Mouse (Mus musculus): ENCODE measurements around the gene Prkca. TPM values are rescaled to one million over a fixed set of nuclear protein-coding genes. Genes with fewer than 3 reads are reported as not detected.

Gene Prkca
- polyA plus RNA-seq, 1 experiment from 2014 or later: 5.3 TPM

DNA sequence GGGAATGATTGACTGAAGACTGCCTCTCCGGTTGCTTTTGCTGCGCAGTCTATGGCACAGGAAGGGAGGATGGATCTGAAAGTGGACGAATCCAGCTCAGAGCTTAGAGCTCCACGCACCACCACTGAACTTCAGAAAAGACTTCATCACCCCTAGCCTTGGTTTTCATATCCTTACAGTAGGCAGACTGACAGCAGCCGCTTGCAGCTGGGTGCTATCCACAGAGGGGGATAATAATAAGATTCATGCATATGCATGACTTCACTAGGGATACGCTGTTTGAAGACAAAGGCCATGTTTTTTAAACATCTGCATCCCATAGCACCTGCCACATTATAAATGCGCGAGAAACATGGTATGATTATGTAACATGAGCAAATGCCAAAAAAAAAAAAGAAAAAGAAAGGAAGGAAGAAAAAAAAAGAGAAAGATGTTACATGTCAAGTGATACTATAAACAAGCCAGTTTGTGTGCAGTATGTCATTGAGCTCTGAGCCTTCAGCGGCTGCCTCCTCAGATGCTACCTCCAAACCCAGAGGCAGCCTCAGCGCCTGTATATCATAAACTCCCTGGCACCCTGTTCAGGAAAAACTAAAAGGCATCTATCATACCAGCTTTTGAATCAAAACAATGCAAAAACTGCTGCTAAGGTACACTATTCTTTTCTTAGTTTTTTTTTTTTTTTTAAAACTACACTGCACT, 162.6 kb downstream of the Prkca start:
- peak; percentile 78 for DNase-seq (ENCODE audit: low spot score)
- WGBS: 46% methylated on average over 10 of the region's 10 CpGs
- no peaks in the 10 kb centered on the region for H3K9me3 ChIP-seq (replicated peaks; ENCODE audit: control insufficient read depth, low read length)

GRCm38 (mm10) chr11:108178802-108179201, 164.9 kb downstream of the Prkca start:
- ATAC-seq (no peak), DNase-seq (ENCODE audit: low spot score) (no peak)
- Histone ChIP-seq H3K27me3 (replicated peaks; ENCODE audit: control insufficient read depth, insufficient read depth, low read length) (no peaks in the 10 kb centered on the region), H3K9ac (ENCODE audit: low read length) (no peak overlapping the region), H3K27ac (ENCODE audit: low read depth, low read length) (no peak overlapping the region), H3K4me3 (ENCODE audit: low read depth, low read length) (no peak overlapping the region), H3K9me3 (replicated peaks; ENCODE audit: control insufficient read depth, low read length) (no peaks in the 10 kb centered on the region), H3K4me1 (ENCODE audit: control insufficient read depth, insufficient read depth, low read length) (peaks cover 15% of the 10 kb centered on the region), H3K4me2 (ENCODE audit: low read length) (no peak overlapping the region), H3K36me3 (ENCODE audit: control insufficient read depth, insufficient read depth, low read length) (no peaks in the 10 kb centered on the region)
- 93% methylated on average over 5 of the region's 5 CpGs for WGBS

More for the DNA sequence above, 162.6 kb downstream of the Prkca start:
- Histone ChIP-seq H3K27ac (ENCODE audit: low read depth, low read length) (peak overlapping the region; percentile 44), H3K4me1 (ENCODE audit: control insufficient read depth, insufficient read depth, low read length) (peaks cover 15% of the 10 kb centered on the region), H3K27me3 (replicated peaks; ENCODE audit: control insufficient read depth, insufficient read depth, low read length) (no peaks in the 10 kb centered on the region), H3K4me3 (ENCODE audit: low read depth, low read length) (no peak overlapping the region), H3K9ac (ENCODE audit: low read length) (no peak overlapping the region), H3K36me3 (ENCODE audit: control insufficient read depth, insufficient read depth, low read length) (no peaks in the 10 kb centered on the region), H3K4me2 (ENCODE audit: low read length) (0 out of 2 replicates have a peak overlapping the region, but pooled peaks have one; percentile 2)
- peak; percentile 92 for ATAC-seq

GRCm38 (mm10) chr11:108178258-108178657, 165.5 kb downstream of the Prkca start:
- Histone ChIP-seq H3K27ac (ENCODE audit: low read depth, low read length) (no peak overlapping the region), H3K27me3 (replicated peaks; ENCODE audit: control insufficient read depth, insufficient read depth, low read length) (no peaks in the 10 kb centered on the region), H3K4me2 (ENCODE audit: low read length) (no peak overlapping the region), H3K9me3 (replicated peaks; ENCODE audit: control insufficient read depth, low read length) (no peaks in the 10 kb centered on the region), H3K4me1 (ENCODE audit: control insufficient read depth, insufficient read depth, low read length) (peaks cover 15% of the 10 kb centered on the region), H3K9ac (ENCODE audit: low read length) (no peak overlapping the region), H3K4me3 (ENCODE audit: low read depth, low read length) (no peak overlapping the region), H3K36me3 (ENCODE audit: control insufficient read depth, insufficient read depth, low read length) (no peaks in the 10 kb centered on the region)
- 98% methylated on average over 3 of the region's 3 CpGs for WGBS
- ATAC-seq (no peak), DNase-seq (ENCODE audit: low spot score) (no peak)

GRCm38 (mm10) chr11:108176715-108177114, 167.0 kb downstream of the Prkca start:
- WGBS: 89% methylated on average over 5 of the region's 5 CpGs
- no peaks in the 10 kb centered on the region for H3K36me3 ChIP-seq (ENCODE audit: control insufficient read depth, insufficient read depth, low read length)
- H3K4me3 ChIP-seq (ENCODE audit: low read depth, low read length): no peak overlapping the region
- no peaks in the 10 kb centered on the region for H3K27me3 ChIP-seq (replicated peaks; ENCODE audit: control insufficient read depth, insufficient read depth, low read length)
- DNase-seq (ENCODE audit: low spot score) (no peak), ATAC-seq (no peak)
- no peak overlapping the region for H3K27ac ChIP-seq (ENCODE audit: low read depth, low read length)
- peaks cover 17% of the 10 kb centered on the region for H3K4me1 ChIP-seq (ENCODE audit: control insufficient read depth, insufficient read depth, low read length)
- no peak overlapping the region for H3K4me2 ChIP-seq (ENCODE audit: low read length)
- H3K9ac ChIP-seq (ENCODE audit: low read length): no peak overlapping the region
- no peaks in the 10 kb centered on the region for H3K9me3 ChIP-seq (replicated peaks; ENCODE audit: control insufficient read depth, low read length)

DNA sequence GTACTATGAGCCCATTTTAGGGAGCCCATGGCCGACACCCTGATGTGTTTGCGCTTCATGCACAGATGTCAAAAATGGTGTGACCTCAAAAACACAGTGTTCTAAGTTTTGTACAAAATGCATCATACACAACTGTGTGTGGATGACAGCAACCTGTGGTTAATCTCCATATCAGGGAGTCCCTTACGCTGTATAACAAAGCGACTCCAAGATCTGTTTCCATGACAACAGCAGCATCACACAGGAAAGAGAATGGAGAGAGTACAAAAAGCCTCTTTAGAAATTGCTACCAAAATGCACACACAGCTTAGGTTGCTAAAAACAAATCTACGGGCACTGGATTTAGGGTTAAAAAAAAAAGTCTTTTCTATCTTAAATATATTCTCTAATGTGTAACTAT, 171.8 kb downstream of the Prkca start:
- Histone ChIP-seq H3K27me3 (replicated peaks; ENCODE audit: control insufficient read depth, insufficient read depth, low read length) (no peaks in the 10 kb centered on the region), H3K9ac (ENCODE audit: low read length) (no peak overlapping the region), H3K4me3 (ENCODE audit: low read depth, low read length) (no peak overlapping the region), H3K4me2 (ENCODE audit: low read length) (no peak overlapping the region), H3K36me3 (ENCODE audit: control insufficient read depth, insufficient read depth, low read length) (no peaks in the 10 kb centered on the region), H3K4me1 (ENCODE audit: control insufficient read depth, insufficient read depth, low read length) (0 out of 2 replicates have a peak, but pooled peaks cover 6% of the 10 kb centered on the region), H3K9me3 (replicated peaks; ENCODE audit: control insufficient read depth, low read length) (no peaks in the 10 kb centered on the region), H3K27ac (ENCODE audit: low read depth, low read length) (no peak overlapping the region)
- DNase-seq (ENCODE audit: low spot score) (peak; percentile 84), ATAC-seq (no peak)
- 55% methylated on average over 5 of the region's 5 CpGs for WGBS

- ATAC-seq: no peak
- Histone ChIP-seq H3K4me3 (ENCODE audit: low read depth, low read length) (no peak overlapping the region), H3K4me1 (ENCODE audit: control insufficient read depth, insufficient read depth, low read length) (0 out of 2 replicates have a peak, but pooled peaks cover 6% of the 10 kb centered on the region), H3K36me3 (ENCODE audit: control insufficient read depth, insufficient read depth, low read length) (no peaks in the 10 kb centered on the region), H3K9me3 (replicated peaks; ENCODE audit: control insufficient read depth, low read length) (no peaks in the 10 kb centered on the region), H3K4me2 (ENCODE audit: low read length) (no peak overlapping the region), H3K27ac (ENCODE audit: low read depth, low read length) (no peak overlapping the region), H3K9ac (ENCODE audit: low read length) (no peak overlapping the region), H3K27me3 (replicated peaks; ENCODE audit: control insufficient read depth, insufficient read depth, low read length) (no peaks in the 10 kb centered on the region)
- 99% methylated on average over 6 of the region's 6 CpGs for WGBS
- DNase-seq (ENCODE audit: low spot score): no peak
Measured at GRCm38 (mm10) chr11:108171260-108171659, 172.5 kb downstream of the Prkca start.

GRCm38 (mm10) chr11:108170107-108170506, 173.6 kb downstream of the Prkca start:
- Histone ChIP-seq H3K27me3 (replicated peaks; ENCODE audit: control insufficient read depth, insufficient read depth, low read length) (no peaks in the 10 kb centered on the region), H3K9ac (ENCODE audit: low read length) (no peak overlapping the region), H3K36me3 (ENCODE audit: control insufficient read depth, insufficient read depth, low read length) (no peaks in the 10 kb centered on the region), H3K4me1 (ENCODE audit: control insufficient read depth, insufficient read depth, low read length) (0 out of 2 replicates have a peak, but pooled peaks cover 13% of the 10 kb centered on the region), H3K27ac (ENCODE audit: low read depth, low read length) (no peak overlapping the region), H3K4me2 (ENCODE audit: low read length) (no peak overlapping the region), H3K4me3 (ENCODE audit: low read depth, low read length) (no peak overlapping the region), H3K9me3 (replicated peaks; ENCODE audit: control insufficient read depth, low read length) (no peaks in the 10 kb centered on the region)
- 90% methylated on average over 3 of the region's 3 CpGs for WGBS
- ATAC-seq (no peak), DNase-seq (ENCODE audit: low spot score) (no peak)

GRCm38 (mm10) chr11:108165725-108166124, 178.0 kb downstream of the Prkca start:
- ATAC-seq: peak; percentile 38
- WGBS: 27% methylated on average over 9 of the region's 9 CpGs
- no peak overlapping the region for H3K4me3 ChIP-seq (ENCODE audit: low read depth, low read length)
- peak; percentile 62 for DNase-seq (ENCODE audit: low spot score)
- no peaks in the 10 kb centered on the region for H3K9me3 ChIP-seq (replicated peaks; ENCODE audit: control insufficient read depth, low read length)
- peak overlapping the region; percentile 48; the same call in 1 of the 2 replicates for H3K27ac ChIP-seq (ENCODE audit: low read depth, low read length)
- no peak overlapping the region for H3K4me2 ChIP-seq (ENCODE audit: low read length)
- no peak overlapping the region for H3K9ac ChIP-seq (ENCODE audit: low read length)
- no peaks in the 10 kb centered on the region for H3K27me3 ChIP-seq (replicated peaks; ENCODE audit: control insufficient read depth, insufficient read depth, low read length)
- H3K4me1 ChIP-seq (ENCODE audit: control insufficient read depth, insufficient read depth, low read length): peaks cover 12% of the 10 kb centered on the region; the same call in 1 of the 2 replicates
- H3K36me3 ChIP-seq (ENCODE audit: control insufficient read depth, insufficient read depth, low read length): no peaks in the 10 kb centered on the region

- Histone ChIP-seq H3K36me3 (ENCODE audit: control insufficient read depth, insufficient read depth, low read length) (no peaks in the 10 kb centered on the region), H3K27me3 (replicated peaks; ENCODE audit: control insufficient read depth, insufficient read depth, low read length) (no peaks in the 10 kb centered on the region), H3K4me2 (ENCODE audit: low read length) (no peak overlapping the region), H3K4me1 (ENCODE audit: control insufficient read depth, insufficient read depth, low read length) (peaks cover 12% of the 10 kb centered on the region; the same call in 1 of the 2 replicates), H3K9ac (ENCODE audit: low read length) (no peak overlapping the region), H3K4me3 (ENCODE audit: low read depth, low read length) (no peak overlapping the region), H3K27ac (ENCODE audit: low read depth, low read length) (peak overlapping the region; percentile 55), H3K9me3 (replicated peaks; ENCODE audit: control insufficient read depth, low read length) (peaks cover 3% of the 10 kb centered on the region; the same call in 1 of the 2 replicates)
- 47% methylated on average over 1 of the region's 1 CpGs for WGBS
- DNase-seq (ENCODE audit: low spot score) (no peak), ATAC-seq (peak; percentile 67)
Measured at GRCm38 (mm10) chr11:108162639-108163038, 181.1 kb downstream of the Prkca start.
